Mouse (Mus musculus) liver, embryonic 15.5 days (tissue): ENCODE results near the gene Clstn2. TPM values are rescaled to one million over a fixed set of nuclear protein-coding genes. Genes with fewer than 3 reads are reported as not detected.

Source experiments
- ATAC-seq: fragments of 200-750 bp; cut with Nextera tagmentation; 2 replicates; pipeline ENCODE4 v1.8.0; 2017; ENCODE audit warnings: moderate number of reproducible peaks, mild to moderate bottlenecking, moderate library complexity; ENCODE audit not compliant: insufficient read depth
- H3K27ac ChIP-seq: fragments of 300-500 bp; sonication (generic); replicated peaks from 2 replicates; pipeline ENCODE4 v1.5.1; 2015; ENCODE audit warnings: mild to moderate bottlenecking, inconsistent platforms
- H3K27me3 ChIP-seq: fragments of 300-500 bp; sonication (generic); 2 replicates; pipeline ENCODE4 v1.6.1; 2015; ENCODE audit warnings: mild to moderate bottlenecking, inconsistent platforms
- H3K36me3 ChIP-seq: fragments of 300-500 bp; sonication (generic); replicated peaks from 2 replicates; pipeline ENCODE4 v1.6.1; 2015; ENCODE audit warnings: moderate library complexity, mild to moderate bottlenecking, inconsistent platforms
- H3K4me1 ChIP-seq: fragments of 300-500 bp; sonication (generic); replicated peaks from 2 replicates; pipeline ENCODE4 v1.6.1; 2015; ENCODE audit warnings: inconsistent platforms
- H3K4me2 ChIP-seq: fragments of 300-500 bp; sonication (generic); 2 replicates; pipeline ENCODE4 v1.6.1; 2015; ENCODE audit warnings: moderate library complexity, mild to moderate bottlenecking, inconsistent platforms
- H3K4me3 ChIP-seq: fragments of 300-500 bp; sonication (generic); replicated peaks from 2 replicates; pipeline ENCODE4 v1.5.1; 2015; ENCODE audit warnings: mild to moderate bottlenecking, inconsistent platforms
- H3K9ac ChIP-seq: fragments of 300-500 bp; sonication (generic); 2 replicates; pipeline ENCODE4 v1.6.1; 2015; ENCODE audit warnings: moderate library complexity, mild to moderate bottlenecking, inconsistent platforms
- H3K9me3 ChIP-seq: fragments of 300-500 bp; sonication (generic); replicated peaks from 2 replicates; pipeline ENCODE4 v1.6.1; 2016; ENCODE audit warnings: inconsistent platforms
- WGBS: fragments of 180-500 bp; shearing (Covaris S2); methylation state at CpG from one replicate; pipeline ENCODE4 v1.1.7; 2015; ENCODE audit warnings: mixed read lengths; ENCODE audit not compliant: insufficient replicate concordance; 5-methylcytosine and 5-hydroxymethylcytosine counted together
- polyA plus RNA-seq: library from polyadenylated mRNA; unstranded; fragments of >200 nt; fragmentation: Nextera tagmentation; extraction: Ambion mirVana; gene quantifications from 2 replicates; pipeline ENCODE4 v1.2.1, GENCODE M21; 2015

Clstn2 gene
- polyA plus RNA-seq, 1 experiment from 2014 or later = 0.06 TPM

- Histone ChIP-seq H3K36me3 (no peaks in the 10 kb centered on the region), H3K27me3 (no peaks in the 10 kb centered on the region), H3K9me3 (no peaks in the 10 kb centered on the region), H3K27ac (no peak overlapping the region), H3K4me2 (no peak overlapping the region), H3K4me1 (no peaks in the 10 kb centered on the region), H3K4me3 (no peak overlapping the region), H3K9ac (no peak overlapping the region)
- no peak for ATAC-seq
- 58% methylated on average over 4 of the region's 4 CpGs for WGBS
These were observed 531.6 kb downstream of the Clstn2 start for GRCm38 (mm10) chr9:97501416-97501815.

DNA sequence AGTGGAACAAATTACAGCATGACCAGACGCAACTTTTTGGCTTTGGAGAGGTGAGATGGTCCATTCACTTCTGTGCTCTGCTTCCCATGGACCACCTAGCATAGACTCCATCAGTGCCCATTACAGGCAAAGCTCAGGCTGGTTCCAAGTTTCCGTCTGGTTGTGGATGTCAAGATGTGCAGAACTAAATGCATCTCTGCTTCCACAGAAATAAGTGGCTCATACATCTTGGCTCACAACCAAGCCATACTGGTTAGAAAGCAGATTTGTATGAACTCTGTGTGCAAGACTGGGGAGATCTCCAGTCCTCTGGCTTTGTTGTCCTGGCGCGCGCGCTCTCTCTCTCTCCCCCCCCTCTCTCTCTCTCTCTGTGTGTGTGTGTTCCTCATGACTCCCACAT is 537.9 kb downstream of the Clstn2 start:
- 70% methylated on average over 6 of the region's 6 CpGs for WGBS
- Histone ChIP-seq H3K9ac (no peak overlapping the region), H3K27me3 (no peaks in the 10 kb centered on the region), H3K4me2 (no peak overlapping the region), H3K9me3 (no peaks in the 10 kb centered on the region), H3K4me3 (no peak overlapping the region), H3K36me3 (no peaks in the 10 kb centered on the region), H3K27ac (no peak overlapping the region), H3K4me1 (no peaks in the 10 kb centered on the region)
- ATAC-seq = no peak

DNA sequence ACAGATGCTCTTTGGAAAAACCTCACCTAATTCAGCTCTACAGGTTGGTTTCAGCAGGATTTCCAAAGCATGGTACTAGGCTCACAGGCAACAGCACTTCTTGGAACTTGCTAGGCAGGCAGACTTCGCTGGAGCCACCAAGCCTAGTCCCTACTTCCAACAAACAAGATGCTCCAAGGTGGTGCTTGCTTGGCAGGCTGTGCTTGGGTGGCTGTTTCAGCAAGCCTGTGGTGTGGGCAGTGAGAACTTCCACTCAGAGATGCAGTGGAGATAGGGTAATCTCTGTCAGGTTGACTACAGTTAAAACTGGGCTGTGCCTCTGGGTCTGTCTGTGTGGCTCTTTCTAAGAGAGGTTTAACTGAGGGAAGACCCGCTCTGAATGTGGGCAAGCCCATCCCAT is 541.4 kb downstream of the Clstn2 start:
- H3K27me3 ChIP-seq = no peaks in the 10 kb centered on the region
- no peak for ATAC-seq
- H3K4me1 ChIP-seq = no peaks in the 10 kb centered on the region
- H3K36me3 ChIP-seq = no peaks in the 10 kb centered on the region
- WGBS = 44% methylated on average over 2 of the region's 2 CpGs
- H3K4me3 ChIP-seq = no peak overlapping the region
- no peak overlapping the region for H3K4me2 ChIP-seq
- no peaks in the 10 kb centered on the region for H3K9me3 ChIP-seq
- H3K27ac ChIP-seq = no peak overlapping the region
- H3K9ac ChIP-seq = no peak overlapping the region

GRCm38 (mm10) chr9:97490591-97491176 is 542.3 kb downstream of the Clstn2 start:
- 55% methylated on average over 2 of the region's 2 CpGs for WGBS

GRCm38 (mm10) chr9:97486826-97487225 is 546.2 kb downstream of the Clstn2 start:
- no peak for ATAC-seq
- H3K4me1 ChIP-seq = no peaks in the 10 kb centered on the region
- no peak overlapping the region for H3K4me2 ChIP-seq
- no peaks in the 10 kb centered on the region for H3K36me3 ChIP-seq
- H3K27ac ChIP-seq = no peak overlapping the region
- H3K27me3 ChIP-seq = no peaks in the 10 kb centered on the region
- WGBS = 65% methylated on average over 7 of the region's 7 CpGs
- H3K9ac ChIP-seq = no peak overlapping the region
- no peak overlapping the region for H3K4me3 ChIP-seq
- no peaks in the 10 kb centered on the region for H3K9me3 ChIP-seq

More at GRCm38 (mm10) chr9:97490591-97491176, 542.3 kb downstream of the Clstn2 start:
- no peak overlapping the region for H3K9ac ChIP-seq
- ATAC-seq = peak; percentile 54; the same call in 1 of the 2 replicates
- no peaks in the 10 kb centered on the region for H3K36me3 ChIP-seq
- no peak overlapping the region for H3K4me3 ChIP-seq
- no peak overlapping the region for H3K4me2 ChIP-seq
- no peaks in the 10 kb centered on the region for H3K4me1 ChIP-seq
- H3K9me3 ChIP-seq = no peaks in the 10 kb centered on the region
- H3K27ac ChIP-seq = no peak overlapping the region
- H3K27me3 ChIP-seq = no peaks in the 10 kb centered on the region

DNA sequence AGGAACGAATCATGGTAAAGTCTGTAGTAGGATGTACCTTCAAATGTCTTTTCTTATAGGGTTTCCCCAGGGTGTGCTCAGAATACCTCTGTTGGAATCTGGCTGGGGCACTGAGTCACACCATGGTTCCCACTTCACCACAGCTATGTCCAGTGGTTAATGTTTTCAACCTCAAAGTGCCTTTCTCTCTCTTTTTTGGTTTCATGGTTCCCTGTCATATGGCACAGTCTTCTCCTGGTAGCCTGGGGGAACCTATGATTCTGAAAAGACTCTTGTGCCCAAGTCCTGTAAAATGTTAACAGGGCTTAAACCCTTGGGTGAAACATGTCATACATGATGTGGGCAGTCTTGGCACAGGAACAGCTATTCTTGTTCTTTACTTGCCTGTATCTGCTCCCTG is 551.8 kb downstream of the Clstn2 start:
- Histone ChIP-seq H3K4me2 (no peak overlapping the region), H3K9me3 (no peaks in the 10 kb centered on the region; the same call in 1 of the 2 replicates), H3K27ac (no peak overlapping the region), H3K9ac (no peak overlapping the region), H3K4me1 (no peaks in the 10 kb centered on the region), H3K4me3 (no peak overlapping the region), H3K27me3 (no peaks in the 10 kb centered on the region), H3K36me3 (no peaks in the 10 kb centered on the region)
- WGBS = 31% methylated on average over 1 of the region's 1 CpGs
- no peak for ATAC-seq

DNA sequence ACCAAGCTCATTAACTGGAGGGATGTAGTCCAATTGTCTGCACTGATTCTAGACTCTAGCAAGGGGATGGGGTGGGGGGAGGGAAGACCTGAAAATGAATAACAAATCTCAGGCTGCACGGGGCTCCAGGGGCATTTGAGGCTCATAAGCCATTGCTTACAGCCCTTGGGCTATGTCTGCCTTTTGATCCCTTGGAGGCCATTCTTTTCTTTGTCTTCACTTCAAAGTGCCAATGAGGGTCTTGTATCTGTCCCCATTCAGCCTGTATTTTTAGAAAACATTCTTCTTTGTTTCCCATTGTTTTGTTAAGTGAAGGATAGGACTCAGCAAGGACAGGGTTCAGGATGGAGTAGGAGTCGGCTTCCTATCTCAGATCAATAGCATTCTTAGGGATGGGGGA is 556.0 kb downstream of the Clstn2 start:
- H3K27ac ChIP-seq = no peak overlapping the region
- no peaks in the 10 kb centered on the region; the same call in 1 of the 2 replicates for H3K9me3 ChIP-seq
- H3K9ac ChIP-seq = no peak overlapping the region
- H3K36me3 ChIP-seq = no peaks in the 10 kb centered on the region
- H3K27me3 ChIP-seq = no peaks in the 10 kb centered on the region
- H3K4me2 ChIP-seq = no peak overlapping the region
- no peak overlapping the region for H3K4me3 ChIP-seq
- WGBS = 37% methylated on average over 2 of the region's 2 CpGs
- no peak for ATAC-seq
- H3K4me1 ChIP-seq = no peaks in the 10 kb centered on the region

DNA sequence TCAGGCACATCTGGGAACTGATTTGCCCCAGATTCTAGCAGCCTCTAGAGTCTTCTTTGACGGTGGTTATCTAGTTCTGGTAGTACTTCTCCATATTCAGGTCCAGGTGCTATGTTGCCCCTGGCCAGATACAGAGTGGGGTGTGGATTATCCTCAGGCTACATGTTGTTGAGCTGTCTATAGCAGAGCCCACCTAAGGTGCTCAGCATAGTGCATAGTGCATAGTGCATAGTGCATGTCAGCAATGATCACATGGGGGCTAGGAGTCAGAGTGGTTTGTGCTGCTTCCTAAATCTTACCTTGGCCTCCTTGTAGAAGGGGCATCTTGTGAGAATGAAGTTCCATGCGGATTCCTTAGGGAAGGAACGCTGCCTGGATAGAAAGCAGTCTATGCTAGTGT is 556.5 kb downstream of the Clstn2 start:
- no peaks in the 10 kb centered on the region for H3K4me1 ChIP-seq
- H3K4me2 ChIP-seq = no peak overlapping the region
- no peak overlapping the region for H3K27ac ChIP-seq
- H3K9me3 ChIP-seq = no peaks in the 10 kb centered on the region; the same call in 1 of the 2 replicates
- H3K4me3 ChIP-seq = no peak overlapping the region
- no peaks in the 10 kb centered on the region for H3K36me3 ChIP-seq
- no peak for ATAC-seq
- WGBS = 57% methylated on average over 3 of the region's 3 CpGs
- no peak overlapping the region for H3K9ac ChIP-seq
- H3K27me3 ChIP-seq = no peaks in the 10 kb centered on the region

- Histone ChIP-seq H3K4me3 (no peak overlapping the region), H3K36me3 (no peaks in the 10 kb centered on the region), H3K27ac (no peak overlapping the region), H3K9ac (no peak overlapping the region), H3K9me3 (no peaks in the 10 kb centered on the region; the same call in 1 of the 2 replicates), H3K27me3 (no peaks in the 10 kb centered on the region), H3K4me1 (no peaks in the 10 kb centered on the region), H3K4me2 (no peak overlapping the region)
- WGBS = 82% methylated on average over 6 of the region's 6 CpGs
- ATAC-seq = no peak
These were observed 558.1 kb downstream of the Clstn2 start for GRCm38 (mm10) chr9:97474896-97475295.

DNA sequence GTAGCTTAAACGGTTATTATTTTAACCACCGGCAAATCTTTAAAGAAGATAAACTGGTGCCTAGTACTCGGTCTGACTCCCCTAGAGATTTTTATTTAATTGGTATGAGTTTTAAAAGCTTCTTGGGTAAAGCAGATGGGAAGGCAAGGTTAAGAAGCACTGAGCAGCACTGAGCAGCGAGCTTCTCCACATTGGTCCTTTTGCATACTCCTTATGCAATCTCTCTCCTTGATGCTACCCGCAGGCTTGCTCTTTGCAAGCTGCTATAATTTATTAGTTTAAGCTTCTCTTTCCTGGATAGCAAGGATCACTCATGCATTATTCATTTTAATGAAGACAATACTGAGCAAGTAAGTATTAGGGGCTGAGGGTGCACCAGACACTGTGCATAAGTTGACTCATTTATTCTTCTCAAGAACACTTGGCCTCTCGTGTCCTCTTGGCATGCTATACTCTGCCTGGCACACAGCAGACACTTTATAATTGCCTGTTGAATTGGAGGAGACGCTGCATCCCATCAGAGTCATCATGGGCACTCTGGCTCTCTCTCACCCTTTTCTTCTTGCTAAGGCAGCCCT is 561.9 kb downstream of the Clstn2 start:
- no peak overlapping the region for H3K4me2 ChIP-seq
- H3K36me3 ChIP-seq = no peaks in the 10 kb centered on the region
- H3K4me1 ChIP-seq = no peaks in the 10 kb centered on the region
- no peak overlapping the region for H3K27ac ChIP-seq
- no peak overlapping the region for H3K4me3 ChIP-seq
- no peak for ATAC-seq
- WGBS = 59% methylated on average over 7 of the region's 7 CpGs
- H3K27me3 ChIP-seq = no peaks in the 10 kb centered on the region
- H3K9ac ChIP-seq = no peak overlapping the region
- H3K9me3 ChIP-seq = no peaks in the 10 kb centered on the region

DNA sequence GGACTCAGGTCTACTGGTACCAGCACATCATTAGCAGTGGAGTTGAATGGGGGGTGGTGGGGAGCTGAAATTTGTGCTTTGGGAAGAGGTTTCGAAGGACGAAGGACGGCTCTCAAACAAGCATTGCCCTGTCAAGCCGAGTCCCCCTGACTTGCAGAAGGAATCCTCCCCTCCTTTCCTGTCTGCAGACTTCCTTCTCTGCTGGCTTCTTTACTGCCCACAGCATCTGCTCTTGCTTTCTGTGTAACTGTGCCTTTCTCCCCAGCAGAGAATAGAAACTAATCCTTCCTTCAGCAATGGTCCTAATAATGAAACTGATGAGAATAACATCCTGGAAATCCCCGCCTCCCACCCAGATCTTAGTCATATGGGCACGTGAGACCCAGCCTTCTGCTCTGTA is 572.5 kb downstream of the Clstn2 start:
- H3K9me3 ChIP-seq = no peaks in the 10 kb centered on the region
- H3K9ac ChIP-seq = no peak overlapping the region
- H3K4me2 ChIP-seq = no peak overlapping the region
- no peak for ATAC-seq
- no peaks in the 10 kb centered on the region for H3K4me1 ChIP-seq
- H3K4me3 ChIP-seq = no peak overlapping the region
- no peak overlapping the region for H3K27ac ChIP-seq
- whole genome bisulfite sequencing = 46% methylated on average over 6 of the region's 6 CpGs
- no peaks in the 10 kb centered on the region for H3K27me3 ChIP-seq
- H3K36me3 ChIP-seq = no peaks in the 10 kb centered on the region

DNA sequence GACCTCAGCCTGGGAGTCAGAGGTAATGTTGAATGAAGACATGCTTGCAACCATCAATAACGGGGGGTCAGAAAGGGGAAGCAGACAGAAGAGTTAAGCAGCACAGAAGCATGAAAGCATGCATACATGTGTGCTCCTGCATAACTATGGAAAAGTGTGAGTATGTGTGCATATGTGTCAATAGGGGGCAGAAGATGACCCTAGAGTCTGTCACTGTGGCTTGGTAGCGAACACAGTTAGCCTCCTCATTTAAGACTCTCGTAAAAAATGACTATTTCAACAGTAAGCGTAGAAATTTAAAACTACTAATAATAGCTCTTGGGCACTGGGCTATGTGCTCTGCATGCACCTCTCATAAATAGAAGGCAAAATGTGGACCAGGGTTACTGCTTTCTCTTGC is 573.2 kb downstream of the Clstn2 start:
- Histone ChIP-seq H3K4me2 (no peak overlapping the region), H3K9ac (no peak overlapping the region), H3K27me3 (no peaks in the 10 kb centered on the region), H3K9me3 (no peaks in the 10 kb centered on the region), H3K36me3 (no peaks in the 10 kb centered on the region), H3K4me1 (no peaks in the 10 kb centered on the region), H3K4me3 (no peak overlapping the region), H3K27ac (no peak overlapping the region)
- ATAC-seq = no peak
- WGBS = 55% methylated on average over 4 of the region's 4 CpGs
